Mouse (Mus musculus) spleen, postnatal 36 days (tissue): ENCODE results near the gene Tpo.

Source experiments
- DNase-seq, 2 experiments: peaks; one replicate each; pipeline ENCODE4 v3.0.0; 2022; ENCODE audit warnings: low spot score in 2 of 2, mixed read lengths in 1 of 2

The Tpo gene

GRCm38 (mm10) chr12:30077056-30077455 is 55.4 kb downstream of the Tpo start:
- no peak for DNase-seq

- DNase-seq = no peak
Observed at GRCm38 (mm10) chr12:30076316-30076715, 56.1 kb downstream of the Tpo start.

- no peak for DNase-seq
Observed at GRCm38 (mm10) chr12:30069321-30069720, 63.1 kb downstream of the Tpo start.

GRCm38 (mm10) chr12:30067806-30068205 is 64.6 kb downstream of the Tpo start:
- DNase-seq = no peak

GRCm38 (mm10) chr12:30062118-30062505 is 70.3 kb downstream of the Tpo start:
- no peak for DNase-seq

- DNase-seq = no peak
Observed at GRCm38 (mm10) chr12:30061503-30062117, 70.8 kb downstream of the Tpo start.

DNA sequence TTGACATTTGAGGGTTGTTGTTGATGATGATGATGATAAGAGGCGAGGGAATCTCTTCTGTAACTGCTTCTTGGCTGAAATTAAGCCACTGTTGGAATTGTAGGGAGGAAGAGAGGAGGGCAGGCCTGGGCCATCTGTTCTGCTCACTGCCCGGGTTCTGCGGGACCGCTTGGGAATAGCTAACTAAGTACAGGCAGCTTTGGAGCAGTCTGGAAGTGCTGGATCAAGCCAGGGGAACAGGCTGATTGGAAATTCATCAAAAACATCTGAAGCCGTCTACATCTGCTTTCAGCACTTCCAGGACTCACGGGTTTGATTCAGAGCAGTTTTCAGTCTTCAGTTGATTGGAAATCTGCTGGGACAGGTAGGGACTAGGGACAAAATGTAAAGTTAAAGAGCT is 74.4 kb downstream of the Tpo start:
- no peak for DNase-seq

GRCm38 (mm10) chr12:30054761-30055540 is 77.5 kb downstream of the Tpo start:
- no peak for DNase-seq

- DNase-seq = no peak
Observed at GRCm38 (mm10) chr12:30050235-30050634, 82.2 kb downstream of the Tpo start.

DNA sequence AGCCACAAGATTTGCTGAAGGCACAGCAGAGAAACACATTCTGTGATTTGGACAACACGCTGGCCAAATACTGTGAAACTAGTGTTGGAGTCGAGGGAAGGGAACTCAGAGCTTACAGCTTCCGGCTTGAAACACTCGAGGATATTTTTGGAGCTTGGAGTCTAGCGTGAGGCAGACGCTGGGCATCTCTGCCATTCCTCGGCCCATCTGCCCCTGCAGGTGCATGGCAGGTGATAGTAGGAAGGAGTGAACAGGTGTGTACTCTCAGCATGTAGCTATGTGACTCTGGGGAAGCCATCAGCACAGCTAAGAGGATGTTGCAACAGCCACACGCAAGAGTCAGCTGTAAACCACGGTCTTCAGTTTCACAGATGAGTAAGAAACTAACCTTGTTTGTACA is 82.6 kb downstream of the Tpo start:
- DNase-seq = no peak

DNA sequence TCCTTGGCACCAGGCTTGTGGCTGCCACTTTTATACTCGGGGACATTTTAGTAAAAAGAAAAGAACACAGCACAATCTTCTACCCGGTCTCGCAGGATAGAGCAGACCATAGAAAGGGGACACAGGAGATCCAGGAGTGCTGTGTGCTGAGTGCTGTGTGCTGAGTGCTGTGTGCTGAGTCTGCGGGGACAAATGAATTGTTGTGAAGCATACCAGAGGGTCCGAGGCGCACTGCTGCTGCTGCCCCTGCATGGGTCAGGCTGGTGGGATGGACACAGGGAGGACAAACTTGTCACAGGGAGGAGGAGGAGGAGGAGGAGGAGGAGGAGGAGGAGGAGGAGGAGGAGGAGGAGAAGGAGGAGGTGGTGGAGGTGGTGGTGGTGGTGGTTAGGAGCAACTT is 83.6 kb downstream of the Tpo start:
- no peak for DNase-seq

DNA sequence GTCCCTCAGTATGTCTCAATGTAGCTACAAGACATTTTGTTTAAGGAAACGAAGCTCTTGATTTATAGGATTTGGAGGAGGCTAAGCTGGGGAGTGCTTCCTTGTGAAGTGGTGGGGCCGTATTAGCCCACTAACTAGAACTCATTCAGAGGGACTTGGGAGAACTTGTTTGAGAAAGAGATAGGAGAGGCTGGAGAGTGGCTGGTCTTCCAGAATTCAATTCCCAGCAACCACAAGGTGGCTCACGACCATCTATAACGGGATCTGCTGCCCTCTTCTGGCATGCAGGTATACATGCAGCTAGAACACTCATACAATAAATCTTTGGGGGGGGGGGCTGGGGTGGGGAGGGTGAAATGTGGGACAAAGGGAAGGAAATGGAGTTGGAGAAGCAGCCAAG is 92.3 kb downstream of the Tpo start:
- no peak for DNase-seq

DNA sequence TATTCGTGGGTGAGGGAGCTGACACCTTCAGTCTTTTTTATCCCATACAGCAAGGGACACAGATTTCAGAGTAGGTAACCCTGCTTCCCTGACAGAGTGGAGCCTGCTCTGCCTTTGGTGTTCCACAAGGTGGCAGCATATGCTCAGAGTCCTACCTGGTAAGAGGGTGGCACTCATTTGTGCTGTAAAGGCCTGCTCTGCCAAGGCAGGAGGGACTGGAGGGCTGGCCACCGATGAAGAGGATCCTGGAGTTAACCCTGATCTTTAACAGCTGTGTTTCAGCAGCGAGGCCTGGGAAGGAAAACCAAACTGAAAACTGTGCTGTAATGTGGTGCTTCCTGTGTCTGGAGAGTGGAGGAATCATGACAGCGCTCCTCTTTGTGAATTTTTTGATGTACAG is 92.9 kb downstream of the Tpo start:
- DNase-seq = no peak

- DNase-seq = no peak
Observed at GRCm38 (mm10) chr12:30036569-30037055, 95.8 kb downstream of the Tpo start.

GRCm38 (mm10) chr12:30035841-30036568 is 96.4 kb downstream of the Tpo start:
- DNase-seq = no peak

DNA sequence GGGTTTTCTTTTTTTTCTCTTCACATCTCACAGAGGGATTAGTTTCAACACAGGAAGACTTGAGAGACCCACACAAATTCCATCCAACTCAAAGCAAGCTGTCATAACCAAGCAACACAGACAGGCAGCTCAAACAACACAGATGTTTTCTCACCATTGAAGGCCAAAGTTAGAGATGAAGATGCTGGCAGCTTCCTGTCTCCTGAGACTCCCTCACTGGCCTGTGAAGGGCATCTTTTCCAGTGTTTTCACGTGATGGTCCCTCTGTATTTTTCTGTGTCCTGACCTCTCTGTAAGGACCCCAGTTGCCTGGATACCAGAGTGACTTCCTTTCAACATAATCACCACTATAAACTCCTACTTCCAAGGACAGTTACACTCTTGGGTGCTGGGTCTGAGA is 97.0 kb downstream of the Tpo start:
- DNase-seq = no peak

DNA sequence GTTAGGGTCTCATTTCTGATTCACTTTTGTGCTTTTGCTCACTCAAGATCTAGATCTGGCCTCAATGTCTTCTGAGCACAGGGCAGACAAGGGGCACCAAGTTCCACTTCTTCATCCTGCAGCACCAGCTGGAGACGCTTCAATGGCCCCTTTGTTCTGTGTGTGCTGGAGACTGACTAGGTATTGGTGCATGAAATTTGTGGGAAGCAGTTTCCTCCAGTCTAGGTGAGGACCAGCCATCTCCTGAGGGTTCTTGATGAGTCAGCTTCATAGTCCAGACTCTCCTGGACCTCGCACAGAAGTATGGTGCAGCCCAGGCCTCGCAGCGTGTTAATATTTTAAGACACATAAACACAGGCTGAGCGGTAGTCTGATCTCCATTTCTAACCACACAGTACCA is 97.7 kb downstream of the Tpo start:
- DNase-seq = no peak

DNA sequence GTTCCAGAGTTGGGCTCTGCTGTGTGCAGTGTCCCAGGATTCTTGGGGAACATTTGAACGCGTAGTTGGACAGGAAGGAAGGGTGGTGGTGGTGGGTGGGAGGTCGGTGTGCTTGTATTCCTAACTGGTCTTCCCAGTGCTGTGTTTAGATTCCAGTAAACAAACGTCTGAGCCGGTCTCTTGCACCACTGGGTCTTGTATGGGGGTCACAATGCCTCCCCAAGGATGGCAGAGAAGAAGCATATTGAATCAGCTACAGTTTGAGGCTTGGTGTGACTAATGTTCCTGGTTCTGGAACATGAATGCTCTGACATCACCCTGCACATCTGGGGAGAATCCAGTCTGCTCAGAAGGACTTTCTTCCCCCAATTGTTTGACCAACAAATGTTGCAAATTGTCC is 101.9 kb downstream of the Tpo start:
- no peak for DNase-seq

- no peak for DNase-seq
Observed at GRCm38 (mm10) chr12:30029111-30029510, 103.3 kb downstream of the Tpo start.

- no peak for DNase-seq
Observed at GRCm38 (mm10) chr12:30027721-30028340, 104.6 kb downstream of the Tpo start.

DNA sequence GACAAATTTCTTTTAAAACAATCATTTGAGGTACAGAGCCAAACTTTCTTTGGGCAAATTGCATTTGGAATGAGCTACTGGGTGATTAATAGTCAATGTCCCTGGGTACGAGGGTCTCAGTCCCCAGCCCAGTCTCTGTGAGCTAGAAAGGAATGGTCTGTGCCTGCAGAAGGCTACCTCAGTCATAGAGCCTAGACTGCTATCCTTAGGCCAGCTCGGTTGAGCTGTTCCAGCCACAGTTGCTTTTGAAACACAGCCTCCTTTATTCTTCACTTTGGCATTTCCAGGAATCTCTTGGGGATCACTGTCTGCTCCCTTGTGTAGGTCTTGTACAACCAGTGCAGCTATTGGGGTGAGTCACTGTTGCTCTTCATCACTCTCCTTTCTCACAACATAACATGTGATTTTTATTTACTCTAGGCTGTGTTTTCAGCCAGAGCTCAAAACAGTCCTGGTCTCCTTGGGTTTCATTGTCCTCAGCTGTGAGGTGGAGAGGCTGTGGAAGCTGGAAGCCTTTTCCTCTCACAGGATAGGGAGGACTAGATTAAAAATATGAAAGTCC is 108.1 kb downstream of the Tpo start:
- no peak for DNase-seq

- DNase-seq = no peak
Observed at GRCm38 (mm10) chr12:30023491-30023890, 108.9 kb downstream of the Tpo start.
